Mouse (Mus musculus): ENCODE measurements at regions not wholly inside any gene's neighbourhood (a gene's known extent, or its start where the extent isn't known, plus 50 kb on each side); places are given as distances from the start of the nearest gene placed in this dataset.

DNA sequence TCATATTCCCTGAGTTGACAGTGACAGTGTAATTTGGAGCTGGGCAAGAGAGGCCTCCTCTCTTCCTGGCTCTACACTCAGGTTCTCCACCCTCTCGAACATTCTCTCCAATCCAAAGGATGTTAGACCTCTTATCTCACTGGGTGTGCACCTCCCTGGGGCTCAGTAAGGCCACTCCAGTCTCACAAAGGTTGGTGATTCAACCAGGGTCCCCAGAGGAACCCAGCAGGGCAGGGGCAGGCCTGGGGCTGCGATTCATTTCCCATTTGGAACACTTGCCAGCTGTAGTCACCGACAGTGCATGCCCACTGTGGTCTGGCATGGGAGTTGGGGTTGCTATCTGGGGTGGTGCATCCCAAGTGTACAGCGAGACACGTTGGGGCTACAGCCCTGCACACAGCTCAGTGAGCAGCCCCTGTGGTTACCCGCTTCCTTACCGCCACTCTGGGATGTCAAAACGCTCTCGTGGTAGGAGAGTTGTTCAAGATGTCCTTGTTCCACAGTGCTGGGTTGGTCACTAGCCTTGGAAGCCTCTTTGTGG is 94.7 kb upstream of the 1600014C23Rik start:
- Histone ChIP-seq H3K4me1 (replicated peaks) (peaks cover 10% of the 10 kb centered on the region), H3K36me3 (no peaks in the 10 kb centered on the region), H3K27me3 (no peaks in the 10 kb centered on the region), H3K27ac (no peak overlapping the region), H3K4me3 (replicated peaks) (no peak overlapping the region), H3K9ac (replicated peaks) (no peak overlapping the region), H3K4me2 (replicated peaks) (no peak overlapping the region), H3K9me3 (no peaks in the 10 kb centered on the region; the same call in 1 of the 2 replicates)
- ATAC-seq = no peak
- 91% methylated on average over 9 of the region's 9 CpGs for whole genome bisulfite sequencing

DNA sequence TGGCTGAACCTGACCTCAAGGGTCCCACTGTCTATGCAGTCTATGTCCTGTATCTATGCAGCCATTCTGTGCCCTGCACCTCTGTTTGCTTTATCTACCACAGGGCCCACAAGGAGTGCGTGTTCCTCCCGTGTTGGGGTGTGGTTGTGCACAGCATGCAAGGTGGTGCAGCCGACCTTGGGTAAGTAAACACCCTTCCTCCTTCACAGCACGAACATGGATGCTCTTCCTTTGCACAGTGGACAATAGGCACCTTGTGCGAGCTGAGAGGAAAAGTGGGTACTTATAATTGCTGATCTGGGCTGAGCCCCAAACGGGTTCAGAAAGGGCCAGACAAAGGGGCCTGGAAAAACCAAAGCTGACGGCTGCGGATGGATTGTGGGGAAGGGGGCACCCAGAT is 91.3 kb upstream of the 1600014C23Rik start:
- Histone ChIP-seq H3K27me3 (no peaks in the 10 kb centered on the region), H3K9ac (replicated peaks) (no peak overlapping the region), H3K36me3 (no peaks in the 10 kb centered on the region), H3K27ac (no peak overlapping the region), H3K4me2 (replicated peaks) (no peak overlapping the region), H3K4me3 (replicated peaks) (no peak overlapping the region), H3K4me1 (replicated peaks) (peaks cover 10% of the 10 kb centered on the region), H3K9me3 (no peaks in the 10 kb centered on the region)
- 43% methylated on average over 8 of the region's 8 CpGs for WGBS
- ATAC-seq = no peak

DNA sequence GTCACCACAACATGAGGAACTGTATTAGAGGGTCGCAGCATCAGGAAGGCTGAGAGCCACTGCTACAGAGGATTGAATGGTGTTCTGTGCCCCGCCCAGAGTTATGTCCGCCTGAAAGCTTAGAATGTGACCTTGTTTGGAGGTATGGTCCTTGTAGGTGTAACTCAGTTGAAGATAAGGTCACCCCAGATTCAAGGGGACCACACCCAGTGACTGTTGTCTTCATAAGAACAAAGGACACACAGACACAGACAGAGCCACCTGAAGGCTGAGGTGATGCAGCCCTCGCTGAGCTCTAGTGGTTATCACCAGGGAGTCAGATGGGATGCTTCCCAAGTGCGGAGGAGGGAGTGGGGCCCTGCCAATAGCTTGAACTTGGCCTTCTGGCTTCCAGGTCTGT is 89.9 kb upstream of the 1600014C23Rik start:
- ATAC-seq = no peak
- no peak overlapping the region for H3K4me3 ChIP-seq (replicated peaks)
- no peak overlapping the region for H3K4me2 ChIP-seq (replicated peaks)
- no peaks in the 10 kb centered on the region for H3K36me3 ChIP-seq
- WGBS = 90% methylated on average over 5 of the region's 5 CpGs
- H3K27me3 ChIP-seq = no peaks in the 10 kb centered on the region
- H3K9ac ChIP-seq (replicated peaks) = no peak overlapping the region
- peaks cover 10% of the 10 kb centered on the region for H3K4me1 ChIP-seq (replicated peaks)
- H3K9me3 ChIP-seq = no peaks in the 10 kb centered on the region
- H3K27ac ChIP-seq = no peak overlapping the region

- 94% methylated on average over 17 of the region's 17 CpGs for WGBS
- Histone ChIP-seq H3K4me3 (replicated peaks) (no peak overlapping the region), H3K4me2 (replicated peaks) (no peak overlapping the region), H3K27me3 (no peaks in the 10 kb centered on the region), H3K4me1 (replicated peaks) (peaks cover 10% of the 10 kb centered on the region), H3K36me3 (no peaks in the 10 kb centered on the region), H3K9me3 (no peaks in the 10 kb centered on the region), H3K27ac (no peak overlapping the region), H3K9ac (replicated peaks) (no peak overlapping the region)
- ATAC-seq = no peak
Measured at GRCm38 (mm10) chr17:45822427-45822826, 88.8 kb upstream of the 1600014C23Rik start.

GRCm38 (mm10) chr17:45821356-45821755 is 87.7 kb upstream of the 1600014C23Rik start:
- Histone ChIP-seq H3K36me3 (no peaks in the 10 kb centered on the region), H3K27ac (no peak overlapping the region), H3K4me1 (replicated peaks) (peaks cover 10% of the 10 kb centered on the region), H3K9me3 (no peaks in the 10 kb centered on the region), H3K4me2 (replicated peaks) (no peak overlapping the region), H3K9ac (replicated peaks) (no peak overlapping the region), H3K27me3 (no peaks in the 10 kb centered on the region), H3K4me3 (replicated peaks) (no peak overlapping the region)
- WGBS = 84% methylated on average over 7 of the region's 7 CpGs
- ATAC-seq = no peak

DNA sequence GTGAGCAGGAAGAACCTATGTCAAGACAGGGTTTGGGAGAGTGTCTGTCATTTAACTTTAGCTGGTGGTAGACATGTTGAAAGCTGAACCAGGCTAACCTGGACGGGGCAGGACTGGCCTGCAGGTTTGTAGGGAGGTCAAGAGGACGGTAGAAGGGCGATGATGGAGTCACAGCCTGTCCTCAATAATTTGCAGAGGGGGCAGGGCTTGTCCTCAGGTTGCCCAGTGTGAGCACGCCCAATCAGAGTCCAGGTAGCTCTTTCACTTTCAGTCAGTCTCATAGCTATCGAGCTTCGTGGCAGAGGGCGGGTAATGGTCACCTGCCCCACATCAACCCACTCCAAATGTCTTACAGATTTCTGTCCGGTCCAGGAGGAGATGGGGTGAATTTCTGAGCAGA is 85.5 kb upstream of the 1600014C23Rik start:
- Histone ChIP-seq H3K4me2 (replicated peaks) (no peak overlapping the region), H3K27me3 (0 out of 2 replicates have a peak, but pooled peaks cover 5% of the 10 kb centered on the region), H3K9me3 (no peaks in the 10 kb centered on the region), H3K4me3 (replicated peaks) (no peak overlapping the region), H3K27ac (no peak overlapping the region), H3K9ac (replicated peaks) (no peak overlapping the region), H3K36me3 (no peaks in the 10 kb centered on the region), H3K4me1 (replicated peaks) (no peaks in the 10 kb centered on the region)
- 90% methylated on average over 8 of the region's 8 CpGs for WGBS
- ATAC-seq = no peak

DNA sequence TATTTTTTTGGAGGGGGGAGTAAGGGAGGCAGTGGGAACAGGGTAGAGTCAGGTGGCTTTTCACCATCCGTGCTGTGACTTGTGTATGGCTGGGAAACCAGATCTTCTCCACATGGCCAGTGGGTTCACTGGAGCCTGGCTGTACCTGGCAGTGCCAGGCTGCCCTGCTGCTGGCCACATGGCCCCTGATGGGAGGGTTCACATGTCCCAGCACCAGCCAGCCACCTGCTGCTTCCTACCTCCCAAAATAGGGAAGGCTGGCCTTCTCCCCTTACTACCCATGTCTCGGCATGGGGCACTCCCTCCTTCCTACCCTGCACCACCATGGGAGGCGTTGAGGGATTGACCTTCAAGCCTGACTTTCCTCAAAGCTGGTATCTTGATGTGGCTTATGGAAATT is 82.9 kb upstream of the 1600014C23Rik start:
- no peak for ATAC-seq
- 90% methylated on average over 3 of the region's 3 CpGs for WGBS
- Histone ChIP-seq H3K9ac (replicated peaks) (no peak overlapping the region), H3K4me3 (replicated peaks) (no peak overlapping the region), H3K9me3 (no peaks in the 10 kb centered on the region), H3K27ac (no peak overlapping the region), H3K27me3 (0 out of 2 replicates have a peak, but pooled peaks cover 8% of the 10 kb centered on the region), H3K4me2 (replicated peaks) (no peak overlapping the region), H3K36me3 (no peaks in the 10 kb centered on the region), H3K4me1 (replicated peaks) (no peaks in the 10 kb centered on the region)

GRCm38 (mm10) chr17:45815833-45816232 is 82.2 kb upstream of the 1600014C23Rik start:
- WGBS = 41% methylated on average over 2 of the region's 2 CpGs
- Histone ChIP-seq H3K4me3 (replicated peaks) (no peak overlapping the region), H3K9me3 (no peaks in the 10 kb centered on the region), H3K9ac (replicated peaks) (no peak overlapping the region), H3K4me2 (replicated peaks) (no peak overlapping the region), H3K27ac (no peak overlapping the region), H3K27me3 (0 out of 2 replicates have a peak, but pooled peaks cover 8% of the 10 kb centered on the region), H3K36me3 (no peaks in the 10 kb centered on the region), H3K4me1 (replicated peaks) (no peaks in the 10 kb centered on the region)
- ATAC-seq = no peak

DNA sequence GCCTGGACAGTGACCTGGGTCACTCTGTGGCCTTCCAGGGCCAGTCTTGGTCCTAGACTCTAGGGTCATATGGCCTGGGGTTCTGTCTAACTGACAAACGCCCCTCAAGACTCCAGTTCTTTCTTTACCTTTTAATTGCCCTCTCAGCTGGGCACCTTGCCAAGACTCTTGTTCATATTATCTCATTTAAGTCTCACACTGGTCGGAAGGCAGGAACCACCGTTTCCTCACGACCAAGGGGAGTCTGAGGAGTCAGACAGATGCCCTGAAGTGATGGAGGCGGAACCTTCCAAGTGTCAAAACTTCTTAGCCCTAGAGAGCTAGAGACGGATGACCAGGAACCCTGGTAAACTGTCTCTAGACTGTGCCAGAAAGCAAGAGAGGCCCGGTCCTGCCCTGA is 81.7 kb upstream of the 1600014C23Rik start:
- H3K9me3 ChIP-seq = no peaks in the 10 kb centered on the region
- H3K27me3 ChIP-seq = 0 out of 2 replicates have a peak, but pooled peaks cover 8% of the 10 kb centered on the region
- 57% methylated on average over 7 of the region's 7 CpGs for WGBS
- H3K4me1 ChIP-seq (replicated peaks) = no peaks in the 10 kb centered on the region
- no peak for ATAC-seq
- no peak overlapping the region for H3K27ac ChIP-seq
- H3K4me2 ChIP-seq (replicated peaks) = no peak overlapping the region
- H3K36me3 ChIP-seq = no peaks in the 10 kb centered on the region
- no peak overlapping the region for H3K4me3 ChIP-seq (replicated peaks)
- H3K9ac ChIP-seq (replicated peaks) = no peak overlapping the region

DNA sequence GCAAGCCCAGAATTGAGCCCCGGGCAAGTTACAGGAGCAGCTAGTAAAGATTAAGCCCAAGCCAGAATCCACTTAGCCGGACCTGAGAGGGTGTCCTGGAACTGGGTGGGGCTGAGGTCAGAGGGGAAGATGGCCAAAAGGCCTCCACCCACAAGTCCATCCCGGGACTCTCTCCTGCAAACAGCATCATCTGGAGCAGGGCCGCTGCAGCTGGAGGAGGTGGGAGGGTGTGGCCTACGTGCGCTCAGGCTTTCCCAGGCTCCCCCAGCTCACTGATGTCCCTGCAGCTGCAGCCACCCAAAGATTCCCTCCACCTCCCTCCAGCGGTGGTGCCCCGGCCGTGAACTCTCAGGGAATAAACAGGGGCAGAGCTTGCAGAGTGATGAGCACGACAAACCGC is 80.9 kb upstream of the 1600014C23Rik start:
- H3K27me3 ChIP-seq = 0 out of 2 replicates have a peak, but pooled peaks cover 8% of the 10 kb centered on the region
- no peak for ATAC-seq
- H3K9me3 ChIP-seq = no peaks in the 10 kb centered on the region
- H3K4me2 ChIP-seq (replicated peaks) = no peak overlapping the region
- H3K27ac ChIP-seq = no peak overlapping the region
- H3K4me3 ChIP-seq (replicated peaks) = no peak overlapping the region
- no peak overlapping the region for H3K9ac ChIP-seq (replicated peaks)
- no peaks in the 10 kb centered on the region for H3K36me3 ChIP-seq
- 22% methylated on average over 11 of the region's 11 CpGs for WGBS
- no peaks in the 10 kb centered on the region for H3K4me1 ChIP-seq (replicated peaks)

DNA sequence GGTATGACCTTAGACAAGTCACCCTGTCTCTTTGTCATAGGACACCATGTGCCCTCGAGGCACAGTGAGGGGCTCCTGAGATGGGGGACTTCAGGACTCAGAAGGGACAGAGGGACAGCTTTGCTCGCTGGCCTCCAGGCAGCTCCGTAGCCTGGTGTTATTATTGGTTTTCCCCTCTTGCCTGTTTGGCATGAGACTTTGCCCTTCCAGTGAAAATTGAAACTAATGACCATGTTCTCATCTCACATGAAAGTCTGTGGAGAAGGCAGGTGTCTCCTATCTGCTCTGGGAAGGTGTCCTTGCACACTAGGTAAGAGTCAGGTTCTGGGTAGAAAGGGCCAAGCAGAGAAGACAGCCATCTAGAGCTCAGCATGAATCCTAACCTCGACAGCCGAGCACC is 80.3 kb upstream of the 1600014C23Rik start:
- WGBS = 68% methylated on average over 5 of the region's 5 CpGs
- no peak overlapping the region for H3K4me3 ChIP-seq (replicated peaks)
- H3K4me2 ChIP-seq (replicated peaks) = no peak overlapping the region
- H3K4me1 ChIP-seq (replicated peaks) = no peaks in the 10 kb centered on the region
- H3K36me3 ChIP-seq = no peaks in the 10 kb centered on the region
- H3K27ac ChIP-seq = no peak overlapping the region
- ATAC-seq = no peak
- no peaks in the 10 kb centered on the region for H3K9me3 ChIP-seq
- H3K9ac ChIP-seq (replicated peaks) = no peak overlapping the region
- H3K27me3 ChIP-seq = 0 out of 2 replicates have a peak, but pooled peaks cover 8% of the 10 kb centered on the region

DNA sequence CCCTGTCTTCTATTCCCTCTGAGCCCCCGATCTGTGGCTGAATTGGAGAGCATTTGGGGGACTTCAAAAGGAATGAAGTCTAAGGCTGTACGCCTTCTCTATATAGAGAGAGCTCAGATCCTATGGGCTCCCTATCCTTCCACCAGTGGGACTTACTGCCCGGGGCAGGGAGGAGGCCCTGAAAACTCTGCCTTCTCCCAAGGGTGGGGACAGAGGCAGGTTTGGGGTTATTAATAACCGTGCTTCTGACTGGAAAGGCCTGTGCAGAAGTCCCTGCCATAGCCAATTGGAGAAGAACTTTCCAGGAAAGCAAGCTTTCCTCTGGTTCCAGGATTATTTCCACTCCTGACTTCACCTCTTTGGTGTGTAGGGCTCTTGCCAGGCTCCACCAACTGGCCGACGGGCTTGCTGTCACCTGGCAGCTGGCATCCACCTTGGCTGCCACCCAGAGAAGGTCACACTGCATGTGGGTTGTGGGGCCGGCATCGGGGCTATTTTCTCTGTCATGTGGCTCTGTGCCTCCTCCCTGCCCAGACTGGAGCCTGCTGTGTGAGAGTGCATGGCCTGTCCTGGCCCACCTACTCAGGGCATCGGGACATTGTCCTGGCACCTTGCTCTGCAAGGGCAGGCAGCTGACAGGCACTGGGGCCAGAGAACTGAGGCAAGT is 78.8 kb upstream of the 1600014C23Rik start:
- no peak for ATAC-seq
- Histone ChIP-seq H3K4me3 (replicated peaks) (no peak overlapping the region), H3K4me2 (replicated peaks) (no peak overlapping the region), H3K9me3 (no peaks in the 10 kb centered on the region), H3K9ac (replicated peaks) (no peak overlapping the region; the same call in 1 of the 2 replicates), H3K4me1 (replicated peaks) (peaks cover 5% of the 10 kb centered on the region), H3K27ac (no peak overlapping the region), H3K36me3 (no peaks in the 10 kb centered on the region), H3K27me3 (0 out of 2 replicates have a peak, but pooled peaks cover 8% of the 10 kb centered on the region)
- WGBS = 91% methylated on average over 9 of the region's 9 CpGs
